Comparison of ENCODE assay signal across 8 mouse cellular contexts in the genomic region with DNA sequence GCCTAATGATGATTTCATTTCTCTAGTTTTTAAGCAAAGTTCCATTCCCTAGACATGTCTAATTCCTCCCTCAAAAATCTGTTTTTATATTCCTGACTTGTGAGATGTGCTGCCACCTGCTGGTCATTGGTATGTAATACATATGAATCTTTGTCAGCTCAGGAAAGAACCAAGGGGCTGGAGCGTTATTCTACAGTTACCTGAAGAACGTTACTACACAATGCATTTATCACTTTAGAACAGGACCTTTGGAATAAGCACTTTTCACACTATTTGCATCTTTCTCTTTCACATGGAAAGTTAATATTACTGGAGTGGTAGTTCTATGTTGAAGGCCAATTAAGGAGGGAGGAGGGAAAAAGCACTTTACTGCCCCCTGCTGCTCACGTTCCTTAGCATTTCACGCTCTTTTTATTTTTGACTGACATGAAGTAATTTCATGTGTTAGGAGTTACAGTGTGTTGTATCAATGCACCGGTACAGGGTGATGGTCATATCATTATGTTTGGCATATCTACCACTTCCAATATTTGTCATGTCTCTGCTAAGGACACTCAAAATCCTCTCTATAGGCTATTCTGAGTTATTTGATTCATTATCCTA. TPM values are rescaled to one million over a fixed set of nuclear protein-coding genes. Genes with fewer than 3 reads are reported as not detected.
DNase-seq lines count a peak whose midpoint lies in the region; ATAC-seq lines count a peak whose summit lies in the region.

No protein-coding gene starts in this region.

- 0 out of 2 replicates have a peak, but pooled peaks cover 2% of the 10 kb centered on the region for H3K4me1 ChIP-seq in limb, embryonic 11.5 days (ENCODE audit: control insufficient read depth, insufficient read depth, low read length)
- H3K4me1 ChIP-seq in midbrain, embryonic 12.5 days, result no peaks in the 10 kb centered on the region

- peak; percentile 77 for DNase-seq in urinary bladder, postnatal 14 days (ENCODE audit: low spot score)
- DNase-seq in urinary bladder, postnatal 10 days (ENCODE audit: low spot score), result no peak
- peak; percentile 91 for DNase-seq in embryo, embryonic 10 days (ENCODE audit: low spot score)
- DNase-seq in kidney, adult 11 months, result peak; percentile 51
- peak; percentile 73 for DNase-seq in limb, embryonic 11.5 days (ENCODE audit: low spot score)
- DNase-seq in spleen, postnatal 4 days (ENCODE audit: low spot score in 2 of 2), result peak; percentile 48 to 80

- H3K9me3 ChIP-seq in limb, embryonic 11.5 days (ENCODE audit: control insufficient read depth, low read length), result no peaks in the 10 kb centered on the region
- H3K9me3 ChIP-seq in midbrain, embryonic 12.5 days, result no peaks in the 10 kb centered on the region

- WGBS in limb, embryonic 11.5 days, result 6% methylated on average over 5 of the region's 5 CpGs
- WGBS in midbrain, embryonic 12.5 days, result 4% methylated on average over 5 of the region's 5 CpGs

- peak; percentile 69 for ATAC-seq in granulocyte monocyte progenitor cell, adult 5-6 weeks (replicated peaks; ENCODE audit: poor library complexity, severe bottlenecking)
- peak; percentile 45; the same call in 1 of the 2 replicates for ATAC-seq in limb, embryonic 11.5 days (ENCODE audit: insufficient number of reproducible peaks, low FRiP score, low TSS enrichment, low read depth)
- peak; percentile 59 for ATAC-seq in midbrain, embryonic 12.5 days (ENCODE audit: low FRiP score, low read depth)

- H3K27ac ChIP-seq in limb, embryonic 11.5 days (replicated peaks; ENCODE audit: low read depth, low read length), result no peak overlapping the region
- H3K27ac ChIP-seq in midbrain, embryonic 12.5 days (replicated peaks), result no peak overlapping the region

- no peaks in the 10 kb centered on the region for H3K36me3 ChIP-seq in limb, embryonic 11.5 days (ENCODE audit: control insufficient read depth, insufficient read depth, low read length)
- no peaks in the 10 kb centered on the region for H3K36me3 ChIP-seq in midbrain, embryonic 12.5 days

- H3K4me3 ChIP-seq in limb, embryonic 11.5 days (ENCODE audit: low read depth, low read length), result no peak overlapping the region
- no peak overlapping the region for H3K4me3 ChIP-seq in midbrain, embryonic 12.5 days

- no peak overlapping the region for H3K9ac ChIP-seq in limb, embryonic 11.5 days (ENCODE audit: low read length)
- H3K9ac ChIP-seq in midbrain, embryonic 12.5 days (replicated peaks), result no peak overlapping the region

- H3K4me2 ChIP-seq in limb, embryonic 11.5 days (ENCODE audit: low read depth, severe bottlenecking), result no peak overlapping the region
- peak overlapping the region; percentile 19; the same call in 1 of the 2 replicates for H3K4me2 ChIP-seq in midbrain, embryonic 12.5 days (replicated peaks)

- H3K27me3 ChIP-seq in limb, embryonic 11.5 days (ENCODE audit: control insufficient read depth, insufficient read depth, low read length), result no peaks in the 10 kb centered on the region
- H3K27me3 ChIP-seq in midbrain, embryonic 12.5 days, result peaks cover 5% of the 10 kb centered on the region

RNA-seq across cellular contexts. Expression of gene Mtap, which starts 7.5 kb away (rescaled TPM):
- 30.9 and 45.8 TPM in 2 replicates for total RNA-seq in granulocyte monocyte progenitor cell, adult 5-6 weeks (2014; fragmentation: Nextera tagmentation)
- 27.0 and 31.7 TPM in 2 replicates for total RNA-seq in granulocyte monocyte progenitor cell, adult 5-6 weeks (2017)
- polyA plus RNA-seq in limb, embryonic 11.5 days (2014; fragmentation: Nextera tagmentation; extraction: Ambion mirVana), result 113 and 115 TPM in 2 replicates
- polyA plus RNA-seq in midbrain, embryonic 12.5 days (2016; fragmentation: Nextera tagmentation; extraction: Ambion mirVana), result 52.2 and 57.6 TPM in 2 replicates
